Comparison of ENCODE assay signal across 15 mouse cellular contexts in genomic region chr17:85914062-85914461, GRCm38 (mm10).
"Had no signal": no experiment of that assay in that cellular context is flagged by ENCODE, and none has a peak within 500 bp of the region (broad histone marks: within the 10 kb centered on the region; RNA-seq: fewer than 3 reads in every experiment).

No protein-coding gene starts in this region.

- H3K27me3 ChIP-seq: liver, embryonic 13.5 days; midbrain, embryonic 12.5 days; neural tube, embryonic 12.5 days had no signal

- H3K27ac ChIP-seq: limb, embryonic 12.5 days; liver, embryonic 13.5 days; lung, embryonic 15.5 days; macrophage; midbrain, embryonic 12.5 days; neural tube, embryonic 12.5 days had no signal

- H3K4me3 ChIP-seq: limb, embryonic 12.5 days; liver, embryonic 13.5 days; lung, embryonic 15.5 days; megakaryocyte, embryonic 14.5 days; midbrain, embryonic 12.5 days; myocyte; neural tube, embryonic 12.5 days had no signal

- H3K4me2 ChIP-seq: limb, embryonic 12.5 days; liver, embryonic 13.5 days; lung, embryonic 15.5 days; midbrain, embryonic 12.5 days; neural tube, embryonic 12.5 days had no signal

- H3K36me3 ChIP-seq: limb, embryonic 12.5 days; liver, embryonic 13.5 days; lung, embryonic 15.5 days; midbrain, embryonic 12.5 days; neural tube, embryonic 12.5 days had no signal

- ATAC-seq: liver, postnatal 0 days had no signal

- H3K4me1 ChIP-seq: liver, embryonic 13.5 days; lung, embryonic 15.5 days; megakaryocyte, embryonic 14.5 days; midbrain, embryonic 12.5 days; neural tube, embryonic 12.5 days had no signal

- H3K9me3 ChIP-seq: limb, embryonic 12.5 days; liver, embryonic 13.5 days; lung, embryonic 15.5 days; midbrain, embryonic 12.5 days; neural tube, embryonic 12.5 days had no signal

- DNase-seq: kidney, adult 8-10 months; kidney, postnatal 25 days; liver; liver, embryonic 13.5 days; liver, postnatal 0 days; lung, postnatal 14 days; right cerebral cortex, postnatal 25 days; thymus, postnatal 36 days had no signal

- H3K9ac ChIP-seq: limb, embryonic 12.5 days; liver, embryonic 13.5 days; liver, postnatal 0 days; lung, embryonic 15.5 days; midbrain, embryonic 12.5 days; neural tube, embryonic 12.5 days had no signal
